Mouse (Mus musculus) ES-E14 (cell line): ENCODE results near the gene Fyn.

Experiments used
- MAFK ChIP-seq: IDR thresholded peaks from 2 replicates; pipeline ENCODE4 v1.6.1; 2014; ENCODE audit warnings: mild to moderate bottlenecking, low read depth, low read length, inconsistent platforms; ENCODE audit not compliant: insufficient read depth
- ZNF384 ChIP-seq: IDR thresholded peaks from 2 replicates; pipeline ENCODE4 v1.6.1; 2012; ENCODE audit warnings: low read depth, low read length, inconsistent platforms

DNA sequence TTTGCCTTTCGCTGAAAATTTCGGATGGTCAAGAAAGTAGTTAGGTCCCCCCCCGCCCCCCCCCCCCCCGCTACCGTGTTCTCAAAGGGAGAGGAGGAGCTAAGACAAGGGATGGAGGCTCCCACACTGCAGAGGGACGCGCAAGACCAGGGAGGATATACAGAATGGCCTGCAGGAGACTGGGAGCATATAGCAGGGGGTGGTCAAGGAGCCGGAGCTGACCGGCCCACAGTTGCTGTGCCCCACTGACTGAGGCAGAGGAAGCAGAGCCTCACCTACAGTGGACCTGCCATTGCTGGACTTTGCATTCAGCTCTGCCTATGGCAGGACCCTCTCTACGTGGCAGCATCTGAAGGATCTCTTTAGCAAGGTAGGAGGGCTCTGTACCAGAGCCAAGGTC is 10.6 kb downstream of the Fyn start:
- TF ChIP-seq MAFK (no peak), ZNF384 (no peak)
